Mouse (Mus musculus): ENCODE data around the gene Hebp2.

- TF ChIP-seq POLR2A (IDR thresholded peaks at IDR 0.05; ENCODE audit: control insufficient read depth, extremely low read depth, insufficient read depth, low read length, poor library complexity), result no peak
- TF ChIP-seq CTCF (IDR thresholded peaks at IDR 0.05; ENCODE audit: borderline replicate concordance, control insufficient read depth, extremely low read depth, insufficient read depth, low read length, poor library complexity), result no peak
These were observed 38.3 kb upstream of the Hebp2 start for GRCm38 (mm10) chr10:18584188-18584587.

All from thymus, adult 2 months (tissue).